Mouse (Mus musculus) liver, embryonic 15.5 days (tissue): ENCODE data around the gene Ubap1. TPM values are rescaled to one million over a fixed set of nuclear protein-coding genes. Genes with fewer than 3 reads are reported as not detected.

Experiments
- ATAC-seq: fragments of 200-750 bp; cut with Nextera tagmentation; 2 replicates; pipeline ENCODE4 v1.8.0; 2017; ENCODE audit warnings: moderate number of reproducible peaks, mild to moderate bottlenecking, moderate library complexity; ENCODE audit not compliant: insufficient read depth
- H3K27ac ChIP-seq: fragments of 300-500 bp; sonication (generic); replicated peaks from 2 replicates; pipeline ENCODE4 v1.5.1; 2015; ENCODE audit warnings: mild to moderate bottlenecking, inconsistent platforms
- H3K27me3 ChIP-seq: fragments of 300-500 bp; sonication (generic); 2 replicates; pipeline ENCODE4 v1.6.1; 2015; ENCODE audit warnings: mild to moderate bottlenecking, inconsistent platforms
- H3K36me3 ChIP-seq: fragments of 300-500 bp; sonication (generic); replicated peaks from 2 replicates; pipeline ENCODE4 v1.6.1; 2015; ENCODE audit warnings: moderate library complexity, mild to moderate bottlenecking, inconsistent platforms
- H3K4me1 ChIP-seq: fragments of 300-500 bp; sonication (generic); replicated peaks from 2 replicates; pipeline ENCODE4 v1.6.1; 2015; ENCODE audit warnings: inconsistent platforms
- H3K4me2 ChIP-seq: fragments of 300-500 bp; sonication (generic); 2 replicates; pipeline ENCODE4 v1.6.1; 2015; ENCODE audit warnings: moderate library complexity, mild to moderate bottlenecking, inconsistent platforms
- H3K4me3 ChIP-seq: fragments of 300-500 bp; sonication (generic); replicated peaks from 2 replicates; pipeline ENCODE4 v1.5.1; 2015; ENCODE audit warnings: mild to moderate bottlenecking, inconsistent platforms
- H3K9ac ChIP-seq: fragments of 300-500 bp; sonication (generic); 2 replicates; pipeline ENCODE4 v1.6.1; 2015; ENCODE audit warnings: moderate library complexity, mild to moderate bottlenecking, inconsistent platforms
- H3K9me3 ChIP-seq: fragments of 300-500 bp; sonication (generic); replicated peaks from 2 replicates; pipeline ENCODE4 v1.6.1; 2016; ENCODE audit warnings: inconsistent platforms
- WGBS: fragments of 180-500 bp; shearing (Covaris S2); methylation state at CpG from one replicate; pipeline ENCODE4 v1.1.7; 2015; ENCODE audit warnings: mixed read lengths; ENCODE audit not compliant: insufficient replicate concordance; 5-methylcytosine and 5-hydroxymethylcytosine counted together
- polyA plus RNA-seq: library from polyadenylated mRNA; unstranded; fragments of >200 nt; fragmentation: Nextera tagmentation; extraction: Ambion mirVana; gene quantifications from 2 replicates; pipeline ENCODE4 v1.2.1, GENCODE M21; 2015

Gene Ubap1
- polyA plus RNA-seq: 32.4 and 34.2 TPM in 2 replicates

GRCm38 (mm10) chr4:41348584-41349198 lies at the start of gene Ubap1:
Gene Ubap1, plus strand, starts transcription at chr4:41348996.
- peaks cover 46% of the 10 kb centered on the region for H3K4me1 ChIP-seq
- ATAC-seq: peak; percentile 88
- H3K36me3 ChIP-seq: 0 out of 2 replicates have a peak, but pooled peaks cover 4% of the 10 kb centered on the region
- H3K4me3 ChIP-seq: peak within 1 kb of the TSS; percentile 88
- H3K4me2 ChIP-seq: peak within 1 kb of the TSS; percentile 80
- peak within 1 kb of the TSS; percentile 92 for H3K9ac ChIP-seq
- H3K9me3 ChIP-seq: no peaks in the 10 kb centered on the region
- 2% methylated on average over 31 of the region's 31 CpGs for WGBS
- peak within 1 kb of the TSS; percentile 91 for H3K27ac ChIP-seq
- no peaks in the 10 kb centered on the region for H3K27me3 ChIP-seq

- H3K4me2 ChIP-seq: 0 out of 2 replicates have a peak overlapping the region, but pooled peaks have one; percentile 3
- H3K9me3 ChIP-seq: no peaks in the 10 kb centered on the region
- H3K4me1 ChIP-seq: peaks cover 45% of the 10 kb centered on the region
- 77% methylated on average over 7 of the region's 7 CpGs for WGBS
- no peak overlapping the region for H3K9ac ChIP-seq
- ATAC-seq: no peak; the same call in 1 of the 2 replicates
- H3K27ac ChIP-seq: 0 out of 2 replicates have a peak overlapping the region, but pooled peaks have one; percentile 1
- H3K36me3 ChIP-seq: peaks cover 98% of the 10 kb centered on the region
- H3K27me3 ChIP-seq: no peaks in the 10 kb centered on the region
- H3K4me3 ChIP-seq: no peak overlapping the region
These were observed 45.1 kb upstream of the Ubap1 start for GRCm38 (mm10) chr4:41303671-41304070.

- Histone ChIP-seq H3K27me3 (no peaks in the 10 kb centered on the region), H3K4me1 (peaks cover 49% of the 10 kb centered on the region), H3K9ac (no peak overlapping the region), H3K36me3 (peaks cover 98% of the 10 kb centered on the region), H3K4me2 (0 out of 2 replicates have a peak overlapping the region, but pooled peaks have one; percentile 3), H3K4me3 (no peak overlapping the region), H3K9me3 (no peaks in the 10 kb centered on the region), H3K27ac (peak overlapping the region; percentile 51)
- ATAC-seq: no peak
- 16% methylated on average over 3 of the region's 3 CpGs for WGBS
These were observed 44.5 kb upstream of the Ubap1 start for GRCm38 (mm10) chr4:41304302-41304701.

DNA sequence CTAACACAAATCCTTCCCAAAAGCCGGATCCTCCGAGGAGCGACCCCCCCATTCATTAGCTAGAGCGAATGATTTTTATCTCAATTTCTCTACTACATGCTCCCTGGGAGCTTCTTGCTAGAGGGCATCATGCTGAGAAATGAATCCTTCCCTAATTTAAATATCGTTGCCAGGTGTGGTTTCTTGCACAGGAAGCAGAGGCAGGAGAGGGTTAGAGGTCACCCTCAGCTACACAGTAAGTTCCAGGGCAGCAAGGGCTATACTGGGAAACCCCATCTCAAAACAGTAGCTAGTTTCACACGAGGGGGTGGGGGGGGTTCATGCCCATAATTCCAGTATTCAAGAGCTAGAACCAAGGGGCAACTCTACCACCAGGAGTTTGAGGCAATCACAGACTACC lies 41.4 kb upstream of the Ubap1 start:
- Histone ChIP-seq H3K9ac (no peak overlapping the region), H3K36me3 (peaks cover 98% of the 10 kb centered on the region)
- 69% methylated on average over 6 of the region's 6 CpGs for WGBS

DNA sequence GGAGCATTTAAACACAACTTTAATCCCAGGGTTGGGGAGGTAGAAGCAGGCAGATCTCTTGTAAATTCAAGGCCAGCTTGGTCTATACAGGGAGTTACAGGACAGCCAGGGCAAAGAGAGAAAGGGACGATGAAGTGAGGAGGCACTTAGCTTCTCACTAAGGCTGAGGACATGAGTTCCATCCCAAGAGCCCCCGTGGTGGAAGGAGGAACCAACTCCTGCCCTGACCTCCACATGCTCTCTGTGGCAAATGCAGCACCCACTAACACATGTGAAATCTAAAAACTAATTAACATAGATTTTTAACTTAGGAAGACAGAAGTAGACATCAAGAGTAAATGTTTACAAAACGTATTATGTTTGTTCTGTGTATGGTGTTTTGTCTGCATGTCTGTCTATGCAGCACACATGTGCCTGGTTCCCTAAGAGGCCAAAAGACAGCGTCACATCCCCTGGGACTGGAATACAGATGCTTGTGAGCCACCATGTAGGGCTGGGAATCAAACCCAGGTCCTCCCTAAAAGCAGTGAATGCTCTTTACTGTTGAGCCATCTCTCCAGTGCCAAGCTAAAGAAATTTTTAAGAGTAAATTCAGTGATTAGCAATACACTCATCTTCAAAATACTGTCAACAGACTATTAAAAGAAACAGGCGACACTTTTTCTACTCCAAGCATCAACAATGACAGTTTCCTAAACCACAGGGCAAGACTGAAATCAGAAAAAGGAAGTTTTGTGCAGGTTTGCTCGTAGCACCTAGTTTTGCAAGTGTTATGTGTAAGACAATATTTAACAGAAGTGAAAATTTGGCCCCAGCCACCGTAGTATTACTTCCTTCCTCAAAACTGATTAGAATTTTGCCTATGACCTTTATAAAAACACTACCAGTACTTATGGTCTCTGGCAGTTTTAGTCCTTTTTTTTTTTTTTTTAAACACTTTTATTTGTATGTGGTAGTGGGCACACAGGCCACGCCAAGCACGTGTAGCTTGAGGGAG lies 37.9 kb upstream of the Ubap1 start:
- ATAC-seq: no peak
- Histone ChIP-seq H3K27ac (peak overlapping the region; percentile 62), H3K4me2 (peak overlapping the region; percentile 87), H3K36me3 (peaks cover 73% of the 10 kb centered on the region), H3K4me3 (peak overlapping the region; percentile 87; the same call in 1 of the 2 replicates), H3K9me3 (no peaks in the 10 kb centered on the region), H3K27me3 (no peaks in the 10 kb centered on the region), H3K9ac (0 out of 2 replicates have a peak overlapping the region, but pooled peaks have one; percentile 12), H3K4me1 (peaks cover 76% of the 10 kb centered on the region)
- WGBS: 54% methylated on average over 9 of the region's 9 CpGs

More for the DNA sequence above, 41.4 kb upstream of the Ubap1 start:
- Histone ChIP-seq H3K4me2 (no peak overlapping the region), H3K9me3 (no peaks in the 10 kb centered on the region), H3K27ac (no peak overlapping the region), H3K4me3 (no peak overlapping the region), H3K27me3 (no peaks in the 10 kb centered on the region), H3K4me1 (peaks cover 73% of the 10 kb centered on the region)
- no peak for ATAC-seq

GRCm38 (mm10) chr4:41313722-41314121 lies 35.1 kb upstream of the Ubap1 start:
- Histone ChIP-seq H3K4me3 (peak overlapping the region; percentile 87), H3K4me1 (peaks cover 65% of the 10 kb centered on the region), H3K4me2 (peak overlapping the region; percentile 87), H3K9me3 (no peaks in the 10 kb centered on the region), H3K36me3 (peaks cover 44% of the 10 kb centered on the region), H3K27ac (peak overlapping the region; percentile 98), H3K9ac (peak overlapping the region; percentile 98), H3K27me3 (no peaks in the 10 kb centered on the region)
- peak; percentile 6; the same call in 1 of the 2 replicates for ATAC-seq
- WGBS: 10% methylated on average over 14 of the region's 14 CpGs

DNA sequence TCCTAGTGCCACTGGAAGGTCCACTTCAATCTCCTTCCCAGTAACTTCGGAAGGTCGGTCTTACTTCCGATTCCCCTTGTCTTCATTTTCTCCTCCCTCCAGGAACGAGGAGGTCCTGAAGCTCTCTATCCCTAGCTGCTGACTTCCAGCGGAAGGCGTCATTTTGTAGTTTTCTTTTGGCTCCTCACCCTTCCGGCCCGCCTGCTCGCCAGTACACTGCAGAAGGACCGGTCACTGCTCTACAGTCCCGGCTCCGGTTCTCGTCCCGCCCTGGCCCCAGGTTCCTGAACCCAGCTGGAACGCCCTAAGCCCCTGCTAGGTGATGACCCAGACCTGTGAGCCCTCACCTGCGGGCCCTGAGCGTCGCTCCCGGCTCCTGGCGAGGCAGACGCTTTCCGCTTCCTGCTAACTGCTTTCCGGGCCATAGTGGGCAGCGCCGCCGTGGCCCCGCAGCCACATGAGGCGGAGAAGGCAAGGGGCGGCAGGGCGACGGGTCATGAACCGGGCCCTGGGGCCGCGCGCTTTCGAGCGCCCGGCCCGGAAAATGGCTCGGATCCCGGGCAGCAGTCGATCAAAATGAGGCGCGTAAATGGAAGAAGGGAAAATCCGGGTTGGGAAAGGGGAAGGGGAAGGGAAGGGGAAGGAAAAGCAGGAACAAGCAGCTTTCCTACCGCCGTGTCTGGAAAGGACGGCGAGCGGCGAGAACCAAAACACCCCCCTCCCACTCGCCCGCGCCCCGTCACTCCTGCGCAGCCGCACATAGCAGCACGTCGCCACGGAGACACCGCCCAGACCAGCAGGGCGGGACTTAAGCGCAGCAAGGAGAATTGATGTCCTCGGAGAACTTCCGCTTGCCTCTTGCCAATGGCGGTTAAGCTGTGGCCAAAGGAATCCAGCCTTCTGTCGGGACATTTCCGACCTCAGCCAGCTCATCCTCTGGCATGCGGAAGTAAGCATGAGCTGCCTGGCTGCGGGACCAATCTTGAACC lies 34.4 kb upstream of the Ubap1 start, which contains the start of gene Dcaf12:
Dcaf12 (minus strand) TSS at position 749 of the 989 bp plus-strand sequence.
- peak within 1 kb of the TSS; percentile 87 for H3K4me2 ChIP-seq
- H3K4me1 ChIP-seq: peaks cover 64% of the 10 kb centered on the region
- H3K9me3 ChIP-seq: no peaks in the 10 kb centered on the region
- peak; percentile 93 for ATAC-seq
- H3K36me3 ChIP-seq: peaks cover 37% of the 10 kb centered on the region
- H3K4me3 ChIP-seq: peak within 1 kb of the TSS; percentile 87
- peak within 1 kb of the TSS; percentile 98 for H3K27ac ChIP-seq
- no peaks in the 10 kb centered on the region for H3K27me3 ChIP-seq
- under 1% methylated on average over 70 of the region's 70 CpGs for WGBS
- peak within 1 kb of the TSS; percentile 98 for H3K9ac ChIP-seq

DNA sequence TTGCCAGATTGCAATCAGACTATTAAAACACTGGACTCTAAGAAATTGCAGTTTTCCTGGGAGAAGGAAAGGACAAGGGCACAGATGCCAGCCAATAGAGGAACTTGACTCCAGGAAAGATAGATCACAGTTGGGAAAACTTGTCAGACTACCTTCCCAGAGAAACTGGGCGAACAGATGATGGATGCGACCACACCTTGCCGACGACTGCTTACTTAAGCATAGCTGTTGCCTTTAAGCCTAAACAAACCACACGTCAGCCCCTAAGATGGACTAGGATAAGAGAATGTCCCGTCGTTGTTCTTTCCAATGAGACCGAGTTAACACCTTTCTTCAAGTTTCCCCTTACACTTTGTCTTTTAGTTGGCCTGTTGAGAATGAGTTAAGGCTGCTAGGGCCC lies 33.6 kb upstream of the Ubap1 start:
- peak overlapping the region; percentile 98 for H3K27ac ChIP-seq
- no peaks in the 10 kb centered on the region for H3K27me3 ChIP-seq
- no peak for ATAC-seq
- WGBS: 49% methylated on average over 8 of the region's 8 CpGs
- peaks cover 30% of the 10 kb centered on the region for H3K36me3 ChIP-seq
- peak overlapping the region; percentile 98 for H3K9ac ChIP-seq
- peaks cover 65% of the 10 kb centered on the region for H3K4me1 ChIP-seq
- peak overlapping the region; percentile 87 for H3K4me3 ChIP-seq
- peak overlapping the region; percentile 87 for H3K4me2 ChIP-seq
- no peaks in the 10 kb centered on the region for H3K9me3 ChIP-seq

GRCm38 (mm10) chr4:41318267-41318666 lies 30.5 kb upstream of the Ubap1 start:
- H3K9me3 ChIP-seq: no peaks in the 10 kb centered on the region
- H3K4me2 ChIP-seq: no peak overlapping the region
- no peaks in the 10 kb centered on the region; the same call in 1 of the 2 replicates for H3K36me3 ChIP-seq
- ATAC-seq: no peak
- 64% methylated on average over 5 of the region's 5 CpGs for WGBS
- no peak overlapping the region for H3K4me3 ChIP-seq
- H3K4me1 ChIP-seq: peaks cover 39% of the 10 kb centered on the region
- no peak overlapping the region for H3K27ac ChIP-seq
- no peaks in the 10 kb centered on the region for H3K27me3 ChIP-seq
- H3K9ac ChIP-seq: no peak overlapping the region

DNA sequence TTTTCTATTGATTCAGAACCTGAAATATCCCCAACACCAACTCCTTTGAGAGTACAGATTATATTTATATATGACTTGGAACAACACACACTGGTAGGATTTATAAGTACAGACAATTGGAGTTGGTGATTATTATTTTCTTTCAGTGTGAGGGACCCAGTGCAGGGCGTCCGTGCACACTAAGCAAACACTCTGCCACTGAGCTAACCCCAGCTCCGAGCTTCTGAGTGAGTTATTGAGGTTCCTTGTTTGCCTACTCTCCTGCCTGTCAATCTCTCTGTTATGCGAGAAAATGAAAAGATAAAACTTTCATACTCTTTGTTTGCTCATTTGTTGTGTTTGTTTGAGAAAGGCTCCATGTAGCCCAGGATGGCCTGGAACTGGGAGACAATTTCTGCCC lies 27.8 kb upstream of the Ubap1 start:
- 48% methylated on average over 4 of the region's 4 CpGs for WGBS
- H3K4me1 ChIP-seq: peaks cover 26% of the 10 kb centered on the region
- no peak overlapping the region for H3K9ac ChIP-seq

More for the DNA sequence above, 27.8 kb upstream of the Ubap1 start:
- Histone ChIP-seq H3K27ac (no peak overlapping the region), H3K27me3 (no peaks in the 10 kb centered on the region), H3K9me3 (no peaks in the 10 kb centered on the region), H3K4me3 (no peak overlapping the region), H3K36me3 (no peaks in the 10 kb centered on the region), H3K4me2 (no peak overlapping the region)
- no peak for ATAC-seq
